Mouse (Mus musculus) lung, embryonic 16.5 days (tissue): Measurements from ENCODE around the gene Otulin. TPM values are rescaled to one million over a fixed set of nuclear protein-coding genes. Genes with fewer than 3 reads are reported as not detected.

ENCODE experiments used
- ATAC-seq: fragments of 200-750 bp; cut with Nextera tagmentation; 2 replicates; pipeline ENCODE4 v1.8.0; 2017; ENCODE audit warnings: low read depth, mild to moderate bottlenecking, moderate library complexity
- H3K27ac ChIP-seq: fragments of 300-500 bp; sonication (generic); 2 replicates; pipeline ENCODE4 v1.5.1; 2014; ENCODE audit warnings: mild to moderate bottlenecking, control low read depth, low read length
- H3K27me3 ChIP-seq: fragments of 300-500 bp; sonication (generic); 2 replicates; pipeline ENCODE4 v1.6.1; 2014; ENCODE audit warnings: low read depth, low read length, mixed read lengths; ENCODE audit not compliant: control insufficient read depth, insufficient read depth
- H3K36me3 ChIP-seq: fragments of 300-500 bp; sonication (generic); 2 replicates; pipeline ENCODE4 v1.6.1; 2014; ENCODE audit warnings: low read length; ENCODE audit not compliant: control insufficient read depth, insufficient read depth
- H3K4me1 ChIP-seq: fragments of 300-500 bp; sonication (generic); replicated peaks from 2 replicates; pipeline ENCODE4 v1.6.1; 2014; ENCODE audit warnings: low read length, mixed read lengths; ENCODE audit not compliant: control insufficient read depth, insufficient read depth
- H3K4me2 ChIP-seq: fragments of 300-500 bp; sonication (generic); 2 replicates; pipeline ENCODE4 v1.6.1; 2014; ENCODE audit warnings: low read depth, low read length, control low read depth
- H3K4me3 ChIP-seq: fragments of 300-500 bp; sonication (generic); 2 replicates; pipeline ENCODE4 v1.5.1; 2014; ENCODE audit warnings: mild to moderate bottlenecking, low read length, control low read depth
- H3K9ac ChIP-seq: fragments of 300-500 bp; sonication (generic); 2 replicates; pipeline ENCODE4 v1.6.1; 2014; ENCODE audit warnings: low read length, control low read depth
- H3K9me3 ChIP-seq: fragments of 300-500 bp; sonication (generic); 2 replicates; pipeline ENCODE4 v1.6.1; 2016; ENCODE audit warnings: low read length; ENCODE audit not compliant: control insufficient read depth
- WGBS: fragments of 180-500 bp; shearing (Covaris S2); extraction: QIAGEN DNeasy Blood & Tissue Kit; methylation state at CpG from one replicate; pipeline ENCODE4 v1.1.7; 2014; 5-methylcytosine and 5-hydroxymethylcytosine counted together
- polyA plus RNA-seq: library from polyadenylated mRNA; unstranded; fragments of >200 nt; fragmentation: Nextera tagmentation; extraction: Ambion mirVana; gene quantifications from 2 replicates; pipeline ENCODE4 v1.2.1, GENCODE M21; 2015

The Otulin gene
- polyA plus RNA-seq, 1 experiment from 2014 or later, result 22.4 TPM

DNA sequence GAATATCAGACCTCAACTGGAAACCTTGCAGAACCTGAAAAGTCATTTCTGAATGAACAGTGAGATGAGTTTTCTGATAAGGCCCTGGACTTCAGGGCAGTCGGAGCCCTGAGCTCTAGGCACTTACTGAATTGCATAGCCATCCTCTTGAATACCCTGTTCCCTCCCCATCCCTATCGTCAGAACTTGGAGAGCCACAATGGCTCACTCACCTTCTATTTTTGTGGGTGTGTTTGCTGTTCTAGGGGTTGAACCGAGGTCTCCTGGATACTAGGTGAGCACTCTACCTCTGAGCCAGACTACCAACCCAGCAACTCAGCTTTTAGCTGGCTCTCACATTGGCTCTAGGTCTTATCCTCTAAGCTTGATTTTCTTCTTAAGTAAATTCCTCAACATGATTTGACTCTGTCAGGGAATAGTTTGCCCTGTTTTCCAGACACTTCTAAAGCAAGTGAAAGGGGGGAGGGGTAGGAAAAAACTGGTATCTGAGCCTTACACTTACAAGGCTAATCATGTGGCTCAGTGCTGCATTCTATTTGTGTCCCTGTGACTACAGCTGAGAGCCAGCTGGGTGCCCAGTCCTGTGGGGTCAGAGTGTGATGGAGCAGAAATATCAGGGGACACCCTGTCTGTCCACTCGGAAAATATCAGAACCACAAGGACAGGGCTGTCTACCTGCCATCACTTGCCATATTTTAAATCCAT, 92.8 kb downstream of the Otulin start:
- no peak overlapping the region for H3K27ac ChIP-seq
- 50% methylated on average over 4 of the region's 4 CpGs for WGBS
- H3K36me3 ChIP-seq, result no peaks in the 10 kb centered on the region
- no peak overlapping the region for H3K4me3 ChIP-seq
- no peak overlapping the region for H3K9ac ChIP-seq
- peak; percentile 67 for ATAC-seq
- H3K27me3 ChIP-seq, result no peaks in the 10 kb centered on the region
- H3K4me2 ChIP-seq, result no peak overlapping the region
- no peaks in the 10 kb centered on the region for H3K9me3 ChIP-seq
- peaks cover 17% of the 10 kb centered on the region for H3K4me1 ChIP-seq

DNA sequence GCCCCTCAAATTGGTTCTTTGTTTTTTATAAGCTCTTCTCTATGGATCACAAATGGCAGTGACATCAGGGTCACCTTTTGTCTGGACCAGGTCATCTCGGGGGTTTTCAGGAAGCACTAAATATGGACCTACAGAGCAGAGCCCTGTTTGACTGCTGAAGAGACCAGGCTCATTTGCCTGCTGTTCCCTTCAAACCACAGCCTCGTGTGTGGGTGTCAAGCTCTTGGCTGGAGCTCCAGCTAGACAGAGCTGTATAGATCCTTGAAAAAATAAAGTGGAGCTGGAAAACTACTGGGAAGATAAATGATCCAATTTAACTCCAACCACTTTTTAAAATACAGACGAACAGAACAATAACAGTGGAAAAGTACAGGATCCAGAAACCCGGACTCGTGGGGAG, 93.7 kb downstream of the Otulin start:
- Histone ChIP-seq H3K4me3 (no peak overlapping the region), H3K27me3 (no peaks in the 10 kb centered on the region), H3K36me3 (no peaks in the 10 kb centered on the region), H3K9me3 (no peaks in the 10 kb centered on the region), H3K9ac (no peak overlapping the region), H3K27ac (no peak overlapping the region), H3K4me1 (peaks cover 17% of the 10 kb centered on the region), H3K4me2 (no peak overlapping the region)
- WGBS, result 33% methylated on average over 5 of the region's 5 CpGs
- no peak for ATAC-seq

DNA sequence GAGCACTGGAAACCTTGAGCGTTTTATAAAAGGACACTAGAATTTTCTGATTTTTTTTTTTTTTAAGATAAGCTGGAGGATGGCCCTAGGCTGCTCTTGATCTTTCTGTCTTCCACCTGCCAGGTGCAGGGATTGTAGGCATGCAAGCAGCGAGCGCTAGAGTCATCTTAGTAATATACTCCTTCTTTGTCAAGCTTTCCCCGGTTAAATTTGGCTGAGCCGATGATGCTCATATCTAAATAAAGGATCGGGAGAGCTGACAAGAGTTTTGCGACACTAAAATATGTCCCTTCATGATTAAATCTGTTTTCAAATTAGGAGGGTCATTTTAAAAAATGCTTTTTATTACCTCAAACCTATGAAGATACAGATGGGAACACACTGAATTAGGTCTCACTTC, 94.3 kb downstream of the Otulin start:
- Histone ChIP-seq H3K27me3 (no peaks in the 10 kb centered on the region), H3K4me1 (peaks cover 17% of the 10 kb centered on the region), H3K9ac (no peak overlapping the region), H3K4me2 (no peak overlapping the region), H3K27ac (no peak overlapping the region), H3K4me3 (no peak overlapping the region), H3K36me3 (no peaks in the 10 kb centered on the region), H3K9me3 (no peaks in the 10 kb centered on the region)
- WGBS, result 89% methylated on average over 7 of the region's 7 CpGs
- no peak for ATAC-seq

DNA sequence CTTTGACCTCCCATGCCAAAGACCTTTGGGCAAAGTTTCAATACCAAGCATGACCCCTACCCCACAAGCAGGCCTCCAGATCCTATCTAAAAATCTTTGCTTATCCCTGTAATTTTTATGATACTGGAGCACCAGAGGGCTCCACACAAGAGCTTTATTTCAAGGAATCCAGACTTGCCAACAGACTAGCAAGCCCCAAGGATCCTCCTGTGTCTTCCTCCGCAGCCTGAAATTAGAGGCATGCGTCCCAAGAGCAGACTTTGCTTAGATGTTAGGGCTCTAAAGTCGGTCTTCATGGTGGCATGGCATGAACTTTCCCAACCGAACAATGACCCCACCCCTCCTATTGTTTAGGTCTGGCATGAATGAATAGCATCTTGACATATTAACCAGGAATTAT, 94.8 kb downstream of the Otulin start:
- Histone ChIP-seq H3K4me3 (no peak overlapping the region), H3K4me2 (no peak overlapping the region), H3K9me3 (no peaks in the 10 kb centered on the region), H3K27ac (no peak overlapping the region), H3K27me3 (no peaks in the 10 kb centered on the region), H3K4me1 (peaks cover 17% of the 10 kb centered on the region), H3K36me3 (no peaks in the 10 kb centered on the region), H3K9ac (no peak overlapping the region)
- ATAC-seq, result no peak
- 90% methylated on average over 4 of the region's 4 CpGs for WGBS

DNA sequence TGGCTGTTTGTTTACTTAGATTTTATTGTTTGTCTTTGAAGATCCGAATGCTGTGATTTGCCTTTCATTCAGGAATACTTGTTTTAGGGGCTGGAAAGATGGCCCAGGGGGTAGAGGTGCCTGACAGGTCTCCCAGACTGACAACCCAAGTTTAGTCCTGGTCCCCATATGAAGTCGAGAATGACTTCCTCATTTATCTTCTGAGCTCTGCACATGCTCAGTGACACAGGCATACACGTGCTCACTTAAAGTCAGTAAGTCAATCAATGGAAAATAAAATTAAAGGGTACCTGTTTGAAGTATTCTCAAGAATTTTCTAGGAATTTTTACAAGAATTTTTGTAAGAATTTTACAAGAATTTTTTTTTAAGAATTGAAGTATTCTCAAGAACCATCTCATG, 97.5 kb downstream of the Otulin start:
- ATAC-seq, result no peak
- Histone ChIP-seq H3K4me1 (peaks cover 11% of the 10 kb centered on the region), H3K36me3 (no peaks in the 10 kb centered on the region), H3K27me3 (no peaks in the 10 kb centered on the region), H3K27ac (no peak overlapping the region), H3K9me3 (no peaks in the 10 kb centered on the region), H3K4me2 (no peak overlapping the region), H3K4me3 (no peak overlapping the region), H3K9ac (no peak overlapping the region)
- 55% methylated on average over 3 of the region's 3 CpGs for WGBS

DNA sequence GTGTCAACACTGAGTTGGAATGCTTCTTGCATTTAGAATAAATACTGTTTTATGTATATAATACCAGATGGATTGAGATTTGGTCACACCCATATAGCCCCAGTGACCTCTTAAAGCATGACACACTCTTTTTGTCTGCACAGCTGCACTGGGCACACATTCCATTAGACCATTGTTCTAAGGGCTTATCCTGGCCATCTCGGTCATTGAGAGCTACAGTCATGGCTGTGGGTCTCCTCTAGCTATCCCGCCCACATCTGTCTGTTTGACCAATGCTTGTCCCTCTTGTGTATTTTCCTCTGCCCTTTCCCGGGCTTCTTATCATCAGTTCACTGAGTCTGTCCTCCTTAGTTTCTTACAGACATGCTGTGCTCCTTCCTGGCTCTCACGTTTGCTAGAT, 100.5 kb downstream of the Otulin start:
- no peak for ATAC-seq
- Histone ChIP-seq H3K27me3 (no peaks in the 10 kb centered on the region), H3K4me3 (no peak overlapping the region), H3K27ac (no peak overlapping the region), H3K9ac (no peak overlapping the region), H3K36me3 (no peaks in the 10 kb centered on the region), H3K4me2 (no peak overlapping the region), H3K4me1 (no peaks in the 10 kb centered on the region; the same call in 1 of the 2 replicates), H3K9me3 (no peaks in the 10 kb centered on the region)
- WGBS, result 43% methylated on average over 4 of the region's 4 CpGs

DNA sequence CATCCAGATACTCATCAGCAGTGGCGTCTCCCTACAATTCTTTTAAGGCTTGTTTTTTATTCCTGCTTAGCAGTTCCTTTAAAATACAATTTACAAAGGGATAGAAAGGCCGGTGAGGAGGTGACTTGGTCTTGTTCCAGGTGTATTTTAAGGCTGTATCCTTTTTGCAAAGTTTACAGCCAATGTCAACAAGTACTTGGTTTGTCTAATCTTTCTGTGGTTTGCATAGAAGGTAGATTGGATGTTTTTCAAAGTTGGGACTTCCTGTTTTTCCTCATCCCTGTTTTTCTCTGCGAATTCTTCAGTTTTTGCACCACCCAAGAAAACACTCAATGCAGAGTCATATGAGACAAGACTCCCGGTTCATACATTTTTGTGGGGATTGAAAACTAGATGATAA, 101.6 kb downstream of the Otulin start:
- Histone ChIP-seq H3K4me2 (no peak overlapping the region), H3K27ac (no peak overlapping the region), H3K4me3 (no peak overlapping the region), H3K9me3 (no peaks in the 10 kb centered on the region), H3K4me1 (no peaks in the 10 kb centered on the region; the same call in 1 of the 2 replicates), H3K27me3 (no peaks in the 10 kb centered on the region), H3K9ac (no peak overlapping the region), H3K36me3 (no peaks in the 10 kb centered on the region)
- ATAC-seq, result no peak
- 65% methylated on average over 4 of the region's 4 CpGs for WGBS

DNA sequence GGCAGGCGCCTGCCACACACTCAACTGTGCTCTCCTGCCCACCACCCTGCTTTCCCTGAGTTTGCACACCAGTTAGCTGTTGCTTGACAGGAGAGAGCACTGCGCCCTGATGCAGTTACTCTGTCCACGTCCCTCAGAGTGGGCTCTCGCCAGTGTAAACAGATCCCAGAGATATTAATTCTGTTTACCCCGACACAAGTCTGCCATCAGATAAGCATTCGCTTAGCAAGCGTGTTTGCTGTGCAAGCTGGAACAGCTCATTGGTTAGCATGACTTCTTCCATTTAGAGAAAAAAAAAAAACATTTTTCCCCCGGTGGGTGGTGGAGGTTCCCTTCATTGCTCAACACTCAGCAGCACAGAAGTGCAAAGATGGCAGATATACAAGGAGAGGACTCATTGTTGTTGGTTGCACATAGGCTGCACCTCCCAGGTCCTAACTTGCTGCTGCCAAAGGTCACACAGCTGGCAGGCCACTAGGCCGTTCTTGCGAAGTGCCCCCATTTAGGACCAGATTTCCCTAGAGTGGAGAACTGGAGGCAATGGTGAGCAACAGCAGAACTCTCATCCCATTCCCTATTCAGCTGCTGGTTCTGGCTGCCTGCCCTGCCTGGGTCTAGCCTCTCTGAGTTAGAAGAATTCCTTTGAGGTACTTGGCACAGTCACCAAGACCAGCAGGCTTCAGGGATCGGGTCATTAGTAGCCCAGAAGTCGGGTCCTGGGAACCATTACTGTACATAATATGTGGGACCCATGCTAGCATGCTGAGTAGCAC, 105.1 kb downstream of the Otulin start:
- Histone ChIP-seq H3K4me1 (no peaks in the 10 kb centered on the region; the same call in 1 of the 2 replicates), H3K36me3 (no peaks in the 10 kb centered on the region), H3K9ac (no peak overlapping the region), H3K27me3 (no peaks in the 10 kb centered on the region), H3K27ac (no peak overlapping the region), H3K4me2 (no peak overlapping the region), H3K4me3 (no peak overlapping the region), H3K9me3 (no peaks in the 10 kb centered on the region)
- ATAC-seq, result peak; percentile 57
- 31% methylated on average over 12 of the region's 12 CpGs for WGBS

DNA sequence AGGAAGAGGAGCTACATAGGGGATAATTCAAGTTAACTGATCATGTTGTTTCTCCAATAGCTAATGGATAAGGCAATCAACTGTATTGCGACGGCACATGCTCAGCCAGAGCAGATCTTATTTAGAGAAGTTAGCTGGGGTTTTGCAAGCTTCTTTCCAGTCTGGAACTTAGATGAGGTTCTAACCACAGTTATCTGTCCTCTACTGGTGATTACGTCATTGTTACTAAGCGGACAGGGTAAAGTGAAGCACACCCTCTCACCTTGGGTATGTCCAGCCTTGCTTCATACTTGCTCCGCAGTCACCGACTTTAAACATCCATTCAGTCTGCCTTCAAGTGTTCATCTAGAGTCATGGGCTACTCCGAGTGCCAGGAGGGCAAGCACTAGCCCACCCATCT, 110.6 kb downstream of the Otulin start:
- H3K9me3 ChIP-seq, result no peaks in the 10 kb centered on the region
- 91% methylated on average over 7 of the region's 7 CpGs for WGBS
- no peak for ATAC-seq

More for the DNA sequence above, 110.6 kb downstream of the Otulin start:
- Histone ChIP-seq H3K27ac (no peak overlapping the region), H3K9ac (no peak overlapping the region), H3K27me3 (no peaks in the 10 kb centered on the region), H3K4me3 (no peak overlapping the region), H3K36me3 (no peaks in the 10 kb centered on the region), H3K4me2 (no peak overlapping the region), H3K4me1 (no peaks in the 10 kb centered on the region; the same call in 1 of the 2 replicates)
